Mouse (Mus musculus): ENCODE results near the gene Lama4.

DNA sequence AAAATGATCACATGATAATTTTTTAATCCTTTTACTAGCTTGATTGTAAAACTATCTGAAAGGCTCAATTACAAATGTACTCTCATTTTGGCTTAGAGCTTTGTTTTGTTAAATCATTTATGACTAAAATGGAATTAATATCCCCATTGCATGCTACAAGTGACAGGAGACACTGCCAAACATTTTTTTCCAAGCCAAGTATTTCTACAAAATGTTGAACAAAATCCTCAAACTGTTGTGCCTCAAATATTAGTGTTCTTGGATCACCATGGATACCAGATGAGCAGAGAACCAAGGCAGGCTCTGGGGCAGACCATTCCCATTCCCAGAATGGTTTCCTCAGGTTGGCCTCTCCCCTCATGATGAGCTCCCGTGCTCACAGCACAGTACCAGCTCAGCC is 79.8 kb downstream of the Lama4 start:
- TF ChIP-seq FLI1 (IDR thresholded peaks at IDR 0.05; ENCODE audit: low read length) (no peak), GATA1 (IDR thresholded peaks at IDR 0.05; ENCODE audit: borderline replicate concordance, low read length) (no peak)

Data from megakaryocyte, embryonic 14.5 days (primary cell).